Mouse (Mus musculus): ENCODE measurements around the gene Ift57. TPM values are rescaled to one million over a fixed set of nuclear protein-coding genes. Genes with fewer than 3 reads are reported as not detected.

Gene Ift57
- total and polyA plus RNA-seq, 3 experiments: 13.3 to 28.8 (median 21.3) TPM

- dilution Hi-C loops (cut with MboI; ENCODE audit: extremely low pct_ligation_motif_present, extremely low pct_unique_long_range_greater_than_20kb, low sequenced_read_pairs): no loop called here
- in situ Hi-C loops (cut with MboI; ENCODE audit: low pct_ligation_motif_present, low pct_unique_long_range_greater_than_20kb, low sequenced_read_pairs): no loop called here
- H3K4me2 ChIP-seq (ENCODE audit: insufficient read depth, low read depth, poor library complexity, severe bottlenecking): no peak overlapping the region
These were observed 22.6 kb downstream of the Ift57 start for GRCm38 (mm10) chr16:49721678-49722077.

GRCm38 (mm10) chr16:49723222-49723621 lies 24.2 kb downstream of the Ift57 start:
- Histone ChIP-seq H3K27ac (ENCODE audit: insufficient read depth, low read depth) (no peak overlapping the region), H3K4me1 (ENCODE audit: control insufficient read depth in 1 of 2, insufficient read depth in 2 of 2) (peaks cover 4 to 35% of the 10 kb centered on the region in 2 experiments; a peak in 3 of 4 replicates), H3K9ac (ENCODE audit: insufficient read depth, low read depth) (no peak overlapping the region), H3K9me3 (replicated peaks; ENCODE audit: low read length) (no peaks in the 10 kb centered on the region), H3K4me2 (ENCODE audit: insufficient read depth, low read depth, poor library complexity, severe bottlenecking) (no peak overlapping the region), H3K4me3 (replicated peaks in 1 of 3; ENCODE audit: low read depth in 2 of 3, low read length in 2 of 3, poor library complexity in 1 of 3) (no peak overlapping the region), H3K27me3 (replicated peaks) (no peaks in the 10 kb centered on the region), H3K79me2 (replicated peaks; ENCODE audit: control insufficient read depth, extremely low read depth, insufficient read depth, poor library complexity, severe bottlenecking) (no peaks in the 10 kb centered on the region), H3K36me3 (replicated peaks in 1 of 2; ENCODE audit: control insufficient read depth in 1 of 2, insufficient read depth in 1 of 2, low read length in 1 of 2) (peaks cover 0 to 16% of the 10 kb centered on the region in 2 experiments)
- in situ Hi-C loops (cut with MboI; ENCODE audit: low pct_ligation_motif_present, low pct_unique_long_range_greater_than_20kb, low sequenced_read_pairs): no loop called here
- no peak for DNase-seq (ENCODE audit: extremely low read depth)
- dilution Hi-C loops (cut with MboI; ENCODE audit: extremely low pct_ligation_motif_present, extremely low pct_unique_long_range_greater_than_20kb, low sequenced_read_pairs): no loop called here
- no peak for TF ChIP-seq MXI1 (IDR thresholded peaks at IDR 0.05; ENCODE audit: low read depth, low read length)
- no peak for TF ChIP-seq USF1 (IDR thresholded peaks at IDR 0.05; ENCODE audit: low read depth, low read length)
- TF ChIP-seq NRF1 (IDR thresholded peaks at IDR 0.05; ENCODE audit: low read depth, low read length): no peak
- no peak for TF ChIP-seq ETS1 (conservative IDR thresholded peaks at IDR 0.05; ENCODE audit: low read depth, low read length)
- no peak for TF ChIP-seq HCFC1 (IDR thresholded peaks at IDR 0.05; ENCODE audit: low read depth, low read length)

More at GRCm38 (mm10) chr16:49721678-49722077, 22.6 kb downstream of the Ift57 start:
- Histone ChIP-seq H3K27ac (ENCODE audit: insufficient read depth, low read depth) (no peak overlapping the region), H3K4me3 (replicated peaks in 1 of 3; ENCODE audit: low read depth in 2 of 3, low read length in 2 of 3, poor library complexity in 1 of 3) (no peak overlapping the region), H3K27me3 (replicated peaks) (no peaks in the 10 kb centered on the region), H3K9ac (ENCODE audit: insufficient read depth, low read depth) (no peak overlapping the region), H3K4me1 (ENCODE audit: control insufficient read depth in 1 of 2, insufficient read depth in 2 of 2) (peaks cover 4 to 35% of the 10 kb centered on the region in 2 experiments; a peak in 3 of 4 replicates), H3K79me2 (replicated peaks; ENCODE audit: control insufficient read depth, extremely low read depth, insufficient read depth, poor library complexity, severe bottlenecking) (no peaks in the 10 kb centered on the region), H3K9me3 (replicated peaks; ENCODE audit: low read length) (no peaks in the 10 kb centered on the region), H3K36me3 (replicated peaks in 1 of 2; ENCODE audit: control insufficient read depth in 1 of 2, insufficient read depth in 1 of 2, low read length in 1 of 2) (peaks cover 0 to 16% of the 10 kb centered on the region in 2 experiments)
- DNase-seq (ENCODE audit: extremely low read depth): no peak
- TF ChIP-seq CHD2 (IDR thresholded peaks at IDR 0.05; ENCODE audit: low read length): no peak
- no peak for TF ChIP-seq ZKSCAN1 (IDR thresholded peaks at IDR 0.05; ENCODE audit: borderline replicate concordance, low read depth, low read length)
- no peak for TF ChIP-seq MAX (IDR thresholded peaks at IDR 0.05; ENCODE audit: low read length)
- TF ChIP-seq ZNF384 (IDR thresholded peaks at IDR 0.05; ENCODE audit: low read depth, low read length): no peak
- TF ChIP-seq TCF12 (IDR thresholded peaks at IDR 0.05; ENCODE audit: low read depth, low read length): no peak
- TF ChIP-seq CHD1 (IDR thresholded peaks at IDR 0.05; ENCODE audit: low read depth, low read length): no peak
- no peak for TF ChIP-seq ZMIZ1 (IDR thresholded peaks at IDR 0.05; ENCODE audit: low read depth, low read length)
- no peak for TF ChIP-seq USF2 (conservative IDR thresholded peaks at IDR 0.05; ENCODE audit: low read depth, low read length)
- TF ChIP-seq JUND (conservative IDR thresholded peaks at IDR 0.05; ENCODE audit: low read depth, low read length): no peak
- TF ChIP-seq NELFE (IDR thresholded peaks at IDR 0.05; ENCODE audit: low read depth, low read length): no peak
- no peak for TF ChIP-seq JUN (IDR thresholded peaks at IDR 0.05; ENCODE audit: insufficient read depth, low read depth, low read length)
- TF ChIP-seq ZC3H11A (IDR thresholded peaks at IDR 0.05; ENCODE audit: low read depth, low read length): no peak
- no peak for TF ChIP-seq RCOR1 (conservative IDR thresholded peaks at IDR 0.05; ENCODE audit: low read depth, low read length)
- no peak for TF ChIP-seq MXI1 (IDR thresholded peaks at IDR 0.05; ENCODE audit: low read depth, low read length)
- no peak for TF ChIP-seq BHLHE40 (IDR thresholded peaks at IDR 0.05; ENCODE audit: low read depth, low read length)
- no peak for TF ChIP-seq UBTF (IDR thresholded peaks at IDR 0.05; ENCODE audit: low read depth, low read length)
- TF ChIP-seq SIN3A (IDR thresholded peaks at IDR 0.05; ENCODE audit: low read length): no peak
- TF ChIP-seq MAFK (IDR thresholded peaks at IDR 0.05; ENCODE audit: insufficient replicate concordance, low read length): no peak

Data from CH12.LX (cell line).